Mouse (Mus musculus): ENCODE measurements at regions not wholly inside any gene's neighbourhood (a gene's known extent, or its start where the extent isn't known, plus 50 kb on each side); places are given as distances from the start of the nearest gene placed in this dataset.

- Histone ChIP-seq H3K27ac (ENCODE audit: control insufficient read depth, low read depth, low read length) (no peak overlapping the region), H3K36me3 (ENCODE audit: control insufficient read depth in 1 of 2, insufficient read depth in 2 of 2, low read length in 2 of 2) (no peaks in the 10 kb centered on the region), H3K4me3 (ENCODE audit: control insufficient read depth in 1 of 2, insufficient read depth in 1 of 2, low read depth in 2 of 2, low read length in 2 of 2) (no peak overlapping the region), H3K9me3 (replicated peaks; ENCODE audit: insufficient read depth, low read length) (no peaks in the 10 kb centered on the region), H3K9ac (ENCODE audit: control insufficient read depth, low read depth, low read length, poor library complexity, severe bottlenecking) (no peak overlapping the region), H3K79me2 (ENCODE audit: control insufficient read depth, insufficient read depth, low read length, poor library complexity) (no peaks in the 10 kb centered on the region), H3K27me3 (ENCODE audit: control insufficient read depth in 1 of 2, insufficient read depth in 2 of 2, low read length in 2 of 2) (no peaks in the 10 kb centered on the region), H3K4me1 (ENCODE audit: control insufficient read depth in 1 of 2, insufficient read depth in 2 of 2, low read length in 2 of 2) (no peaks in the 10 kb centered on the region)
- TF ChIP-seq EP300 (IDR thresholded peaks at IDR 0.05; ENCODE audit: low read depth in 1 of 2, low read length in 2 of 2), result no peak
- no peak for TF ChIP-seq JUND (IDR thresholded peaks at IDR 0.05; ENCODE audit: low read depth, low read length)
- TF ChIP-seq SIN3A (IDR thresholded peaks at IDR 0.05; ENCODE audit: low read length), result no peak
- no peak for TF ChIP-seq POLR2A (IDR thresholded peaks at IDR 0.05; ENCODE audit: control insufficient read depth in 1 of 2, insufficient read depth in 1 of 2, low read depth in 1 of 2, low read length in 2 of 2, poor library complexity in 1 of 2)
- no peak for TF ChIP-seq MEF2A (IDR thresholded peaks at IDR 0.05; ENCODE audit: extremely low read depth, insufficient replicate concordance, low read depth, low read length, poor library complexity, severe bottlenecking)
- no peak for TF ChIP-seq ZC3H11A (IDR thresholded peaks at IDR 0.05; ENCODE audit: low read depth, low read length)
- no peak for TF ChIP-seq NRF1 (IDR thresholded peaks at IDR 0.05; ENCODE audit: insufficient read depth, low read depth, low read length, poor library complexity, severe bottlenecking)
- no peak for TF ChIP-seq ZMIZ1 (IDR thresholded peaks at IDR 0.05; ENCODE audit: low read depth, low read length)
- no peak for TF ChIP-seq KAT2A (conservative IDR thresholded peaks at IDR 0.05; ENCODE audit: low read depth, low read length)
- TF ChIP-seq ETS1 (IDR thresholded peaks at IDR 0.05; ENCODE audit: low read depth, low read length), result no peak
- no peak for TF ChIP-seq TAL1 (IDR thresholded peaks at IDR 0.05; ENCODE audit: low read length)
- no peak for TF ChIP-seq SMC3 (IDR thresholded peaks at IDR 0.05; ENCODE audit: low read depth, low read length)
- no peak for DNase-seq (ENCODE audit: low read depth, low spot score)
Measured at GRCm38 (mm10) chr13:25494492-25495034, 224.3 kb upstream of the Nrsn1 start.

- no peak for DNase-seq (ENCODE audit: low read depth, low spot score)
- Histone ChIP-seq H3K27ac (ENCODE audit: control insufficient read depth, low read depth, low read length) (no peak overlapping the region), H3K36me3 (ENCODE audit: control insufficient read depth in 1 of 2, insufficient read depth in 2 of 2, low read length in 2 of 2) (no peaks in the 10 kb centered on the region), H3K79me2 (ENCODE audit: control insufficient read depth, insufficient read depth, low read length, poor library complexity) (no peaks in the 10 kb centered on the region), H3K27me3 (ENCODE audit: control insufficient read depth in 1 of 2, insufficient read depth in 2 of 2, low read length in 2 of 2) (no peaks in the 10 kb centered on the region), H3K9me3 (replicated peaks; ENCODE audit: insufficient read depth, low read length) (no peaks in the 10 kb centered on the region), H3K4me3 (ENCODE audit: control insufficient read depth in 1 of 2, insufficient read depth in 1 of 2, low read depth in 2 of 2, low read length in 2 of 2) (no peak overlapping the region), H3K4me1 (ENCODE audit: control insufficient read depth in 1 of 2, insufficient read depth in 2 of 2, low read length in 2 of 2) (no peaks in the 10 kb centered on the region), H3K9ac (ENCODE audit: control insufficient read depth, low read depth, low read length, poor library complexity, severe bottlenecking) (no peak overlapping the region)
- TF ChIP-seq NRF1 (IDR thresholded peaks at IDR 0.05; ENCODE audit: insufficient read depth, low read depth, low read length, poor library complexity, severe bottlenecking) (no peak), MXI1 (IDR thresholded peaks at IDR 0.05; ENCODE audit: low read depth, low read length) (no peak), POLR2AphosphoS5 (IDR thresholded peaks at IDR 0.05; ENCODE audit: borderline replicate concordance, low read depth, low read length) (no peak), MEF2A (IDR thresholded peaks at IDR 0.05; ENCODE audit: extremely low read depth, insufficient replicate concordance, low read depth, low read length, poor library complexity, severe bottlenecking) (no peak), ZMIZ1 (IDR thresholded peaks at IDR 0.05; ENCODE audit: low read depth, low read length) (no peak), KAT2A (conservative IDR thresholded peaks at IDR 0.05; ENCODE audit: low read depth, low read length) (no peak), POLR2AphosphoS2 (IDR thresholded peaks at IDR 0.05; ENCODE audit: low read length) (no peak), CTCF (IDR thresholded peaks at IDR 0.05 in 2 of 3, conservative IDR thresholded peaks at IDR 0.05 in 1 of 3; ENCODE audit: control insufficient read depth in 1 of 3, insufficient read depth in 1 of 3, low read depth in 2 of 3, low read length in 3 of 3, poor library complexity in 1 of 3, severe bottlenecking in 1 of 3) (no peak), E2F4 (IDR thresholded peaks at IDR 0.05; ENCODE audit: borderline replicate concordance, low read depth, low read length) (no peak), NELFE (IDR thresholded peaks at IDR 0.05; ENCODE audit: low read depth, low read length) (no peak), ZNF384 (IDR thresholded peaks at IDR 0.05; ENCODE audit: low read depth, low read length) (no peak), CHD1 (IDR thresholded peaks at IDR 0.05; ENCODE audit: low read depth, low read length) (no peak), USF2 (IDR thresholded peaks at IDR 0.05; ENCODE audit: borderline replicate concordance in 1 of 2, insufficient read depth in 1 of 2, low read depth in 1 of 2, low read length in 2 of 2) (no peak), MAZ (IDR thresholded peaks at IDR 0.05; ENCODE audit: low read depth, low read length) (no peak), MAFK (IDR thresholded peaks at IDR 0.05; ENCODE audit: borderline replicate concordance, low read depth, low read length) (no peak), MYC (IDR thresholded peaks at IDR 0.05; ENCODE audit: low read depth, low read length) (no peak)
Measured at GRCm38 (mm10) chr13:25490036-25490435, 219.7 kb upstream of the Nrsn1 start.

All from MEL (cell line).